Mouse (Mus musculus) neural tube, embryonic 14.5 days (tissue): ENCODE data around the gene Smim20. TPM values are rescaled to one million over a fixed set of nuclear protein-coding genes. Genes with fewer than 3 reads are reported as not detected.

ENCODE experiments used
- ATAC-seq: fragments of 200-750 bp; cut with Nextera tagmentation; 2 replicates; pipeline ENCODE4 v1.8.0; 2017; ENCODE audit warnings: low read depth, mild to moderate bottlenecking, moderate TSS enrichment, moderate library complexity
- H3K27ac ChIP-seq: fragments of 300-500 bp; sonication (generic); 2 replicates; pipeline ENCODE4 v1.5.1; 2014; ENCODE audit warnings: low read depth, mild to moderate bottlenecking, control low read depth, low read length, moderate library complexity, mixed read lengths
- H3K27me3 ChIP-seq: fragments of 300-500 bp; sonication (generic); 2 replicates; pipeline ENCODE4 v1.6.1; 2014; ENCODE audit warnings: low read length; ENCODE audit not compliant: control insufficient read depth, insufficient read depth
- H3K36me3 ChIP-seq: fragments of 300-500 bp; sonication (generic); 2 replicates; pipeline ENCODE4 v1.6.1; 2014; ENCODE audit warnings: low read length, mixed read lengths; ENCODE audit not compliant: control insufficient read depth, insufficient read depth
- H3K4me1 ChIP-seq: fragments of 300-500 bp; sonication (generic); 2 replicates; pipeline ENCODE4 v1.6.1; 2014; ENCODE audit warnings: low read length; ENCODE audit not compliant: control insufficient read depth, insufficient read depth
- H3K4me2 ChIP-seq: fragments of 300-500 bp; sonication (generic); 2 replicates; pipeline ENCODE4 v1.6.1; 2014; ENCODE audit warnings: mild to moderate bottlenecking, low read depth, low read length, control low read depth
- H3K4me3 ChIP-seq: fragments of 300-500 bp; sonication (generic); 2 replicates; pipeline ENCODE4 v1.5.1; 2014; ENCODE audit warnings: low read depth, low read length, control low read depth, mixed read lengths
- H3K9ac ChIP-seq: fragments of 300-500 bp; sonication (generic); replicated peaks from 2 replicates; pipeline ENCODE4 v1.6.1; 2014; ENCODE audit warnings: low read depth, mild to moderate bottlenecking, control low read depth, low read length, mixed read lengths
- H3K9me3 ChIP-seq: fragments of 300-500 bp; sonication (generic); 2 replicates; pipeline ENCODE4 v1.6.1; 2016; ENCODE audit warnings: low read length; ENCODE audit not compliant: control insufficient read depth
- WGBS: fragments of 180-500 bp; shearing (Covaris S2); extraction: QIAGEN DNeasy Blood & Tissue Kit; methylation state at CpG from one replicate; pipeline ENCODE4 v1.1.7; 2014; 5-methylcytosine and 5-hydroxymethylcytosine counted together
- polyA plus RNA-seq: library from polyadenylated mRNA; unstranded; fragments of >200 nt; fragmentation: Nextera tagmentation; extraction: Ambion mirVana; gene quantifications from 2 replicates; pipeline ENCODE4 v1.2.1, GENCODE M21; 2014

Gene Smim20
- polyA plus RNA-seq, 1 experiment from 2014 or later: 93.4 TPM

- 91% methylated on average over 3 of the region's 3 CpGs for WGBS
These were observed 40.0 kb downstream of the Smim20 start for GRCm38 (mm10) chr5:53306864-53307263.

GRCm38 (mm10) chr5:53307437-53307836 is 40.6 kb downstream of the Smim20 start:
- no peaks in the 10 kb centered on the region for H3K27me3 ChIP-seq
- H3K4me2 ChIP-seq: no peak overlapping the region
- no peak overlapping the region for H3K9ac ChIP-seq
- H3K4me1 ChIP-seq: no peaks in the 10 kb centered on the region
- no peak overlapping the region for H3K4me3 ChIP-seq
- no peak for ATAC-seq
- H3K27ac ChIP-seq: no peak overlapping the region
- WGBS: 96% methylated on average over 5 of the region's 5 CpGs
- no peaks in the 10 kb centered on the region for H3K9me3 ChIP-seq
- no peaks in the 10 kb centered on the region for H3K36me3 ChIP-seq

More at GRCm38 (mm10) chr5:53306864-53307263, 40.0 kb downstream of the Smim20 start:
- ATAC-seq: no peak
- Histone ChIP-seq H3K4me2 (no peak overlapping the region), H3K4me1 (no peaks in the 10 kb centered on the region), H3K27ac (no peak overlapping the region), H3K36me3 (no peaks in the 10 kb centered on the region), H3K9ac (no peak overlapping the region), H3K27me3 (no peaks in the 10 kb centered on the region), H3K4me3 (no peak overlapping the region), H3K9me3 (no peaks in the 10 kb centered on the region)

- Histone ChIP-seq H3K9ac (no peak overlapping the region), H3K9me3 (no peaks in the 10 kb centered on the region), H3K27ac (no peak overlapping the region), H3K4me2 (no peak overlapping the region), H3K4me3 (no peak overlapping the region), H3K36me3 (no peaks in the 10 kb centered on the region), H3K4me1 (no peaks in the 10 kb centered on the region), H3K27me3 (no peaks in the 10 kb centered on the region)
- 79% methylated on average over 13 of the region's 13 CpGs for WGBS
- no peak for ATAC-seq
These were observed 47.7 kb downstream of the Smim20 start for GRCm38 (mm10) chr5:53314404-53315167.

GRCm38 (mm10) chr5:53315829-53316228 is 48.9 kb downstream of the Smim20 start:
- no peak overlapping the region for H3K9ac ChIP-seq

GRCm38 (mm10) chr5:53317396-53317795 is 50.5 kb downstream of the Smim20 start:
- H3K4me3 ChIP-seq: no peak overlapping the region
- 84% methylated on average over 3 of the region's 3 CpGs for WGBS
- H3K9me3 ChIP-seq: no peaks in the 10 kb centered on the region
- ATAC-seq: no peak
- no peak overlapping the region for H3K9ac ChIP-seq
- no peaks in the 10 kb centered on the region for H3K27me3 ChIP-seq
- H3K4me1 ChIP-seq: no peaks in the 10 kb centered on the region
- H3K36me3 ChIP-seq: no peaks in the 10 kb centered on the region
- H3K27ac ChIP-seq: no peak overlapping the region
- H3K4me2 ChIP-seq: no peak overlapping the region

More at GRCm38 (mm10) chr5:53315829-53316228, 48.9 kb downstream of the Smim20 start:
- H3K36me3 ChIP-seq: no peaks in the 10 kb centered on the region
- H3K9me3 ChIP-seq: no peaks in the 10 kb centered on the region
- H3K4me1 ChIP-seq: no peaks in the 10 kb centered on the region
- no peaks in the 10 kb centered on the region for H3K27me3 ChIP-seq
- 68% methylated on average over 2 of the region's 2 CpGs for WGBS
- ATAC-seq: no peak
- no peak overlapping the region for H3K4me3 ChIP-seq
- H3K4me2 ChIP-seq: no peak overlapping the region
- no peak overlapping the region for H3K27ac ChIP-seq

- H3K4me3 ChIP-seq: no peak overlapping the region
- 85% methylated on average over 7 of the region's 7 CpGs for WGBS
- no peak for ATAC-seq
- H3K27me3 ChIP-seq: no peaks in the 10 kb centered on the region
- H3K9me3 ChIP-seq: no peaks in the 10 kb centered on the region
- no peak overlapping the region for H3K27ac ChIP-seq
- H3K4me1 ChIP-seq: no peaks in the 10 kb centered on the region
- no peaks in the 10 kb centered on the region for H3K36me3 ChIP-seq
- no peak overlapping the region for H3K4me2 ChIP-seq
- H3K9ac ChIP-seq: no peak overlapping the region
These were observed 51.1 kb downstream of the Smim20 start for GRCm38 (mm10) chr5:53317885-53318466.

- 72% methylated on average over 3 of the region's 3 CpGs for WGBS
- H3K27ac ChIP-seq: no peak overlapping the region
These were observed 53.4 kb downstream of the Smim20 start for GRCm38 (mm10) chr5:53320331-53320730.

GRCm38 (mm10) chr5:53321901-53322300 is 55.0 kb downstream of the Smim20 start:
- Histone ChIP-seq H3K9me3 (no peaks in the 10 kb centered on the region), H3K4me2 (no peak overlapping the region), H3K4me1 (peaks cover 8% of the 10 kb centered on the region; the same call in 1 of the 2 replicates), H3K36me3 (no peaks in the 10 kb centered on the region), H3K9ac (no peak overlapping the region), H3K27me3 (no peaks in the 10 kb centered on the region), H3K4me3 (no peak overlapping the region), H3K27ac (no peak overlapping the region)
- 95% methylated on average over 9 of the region's 9 CpGs for WGBS
- no peak for ATAC-seq

More at GRCm38 (mm10) chr5:53320331-53320730, 53.4 kb downstream of the Smim20 start:
- H3K4me1 ChIP-seq: no peaks in the 10 kb centered on the region
- H3K27me3 ChIP-seq: no peaks in the 10 kb centered on the region
- H3K4me2 ChIP-seq: no peak overlapping the region
- no peaks in the 10 kb centered on the region for H3K9me3 ChIP-seq
- no peak overlapping the region for H3K9ac ChIP-seq
- no peak overlapping the region for H3K4me3 ChIP-seq
- no peaks in the 10 kb centered on the region for H3K36me3 ChIP-seq
- no peak for ATAC-seq

- Histone ChIP-seq H3K36me3 (no peaks in the 10 kb centered on the region), H3K9me3 (no peaks in the 10 kb centered on the region), H3K27me3 (no peaks in the 10 kb centered on the region), H3K4me2 (no peak overlapping the region), H3K27ac (no peak overlapping the region), H3K4me3 (no peak overlapping the region), H3K9ac (no peak overlapping the region), H3K4me1 (peaks cover 8% of the 10 kb centered on the region; the same call in 1 of the 2 replicates)
- ATAC-seq: no peak
- WGBS: 90% methylated on average over 11 of the region's 11 CpGs
These were observed 55.6 kb downstream of the Smim20 start for GRCm38 (mm10) chr5:53322471-53322870.
